Mouse (Mus musculus) stomach, embryonic 14.5 days (tissue): ENCODE data around the gene L3mbtl1. TPM values are rescaled to one million over a fixed set of nuclear protein-coding genes. Genes with fewer than 3 reads are reported as not detected.

Source experiments
- ATAC-seq: fragments of 200-750 bp; cut with Nextera tagmentation; 2 replicates; pipeline ENCODE4 v1.8.0; 2017; ENCODE audit warnings: low read depth, moderate TSS enrichment; ENCODE audit not compliant: insufficient number of reproducible peaks, insufficient read depth, low FRiP score
- H3K27ac ChIP-seq: fragments of 300-500 bp; sonication (generic); 2 replicates; pipeline ENCODE4 v1.5.1; 2014; ENCODE audit warnings: mild to moderate bottlenecking, low read length, moderate library complexity, mixed read lengths
- H3K27me3 ChIP-seq: fragments of 300-500 bp; sonication (generic); 2 replicates; pipeline ENCODE4 v1.6.1; 2014; ENCODE audit warnings: low read length, control low read depth, mixed read lengths; ENCODE audit not compliant: control insufficient read depth, insufficient read depth
- H3K36me3 ChIP-seq: fragments of 300-500 bp; sonication (generic); 2 replicates; pipeline ENCODE4 v1.6.1; 2014; ENCODE audit warnings: mild to moderate bottlenecking, control low read depth, low read length, moderate library complexity, mixed read lengths; ENCODE audit not compliant: control insufficient read depth, insufficient read depth
- H3K4me1 ChIP-seq: fragments of 300-500 bp; sonication (generic); 2 replicates; pipeline ENCODE4 v1.6.1; 2014; ENCODE audit warnings: low read length, control low read depth, mixed read lengths; ENCODE audit not compliant: control insufficient read depth, insufficient read depth
- H3K4me2 ChIP-seq: fragments of 300-500 bp; sonication (generic); replicated peaks from 2 replicates; pipeline ENCODE4 v1.6.1; 2014; ENCODE audit warnings: low read depth, low read length, control low read depth
- H3K4me3 ChIP-seq: fragments of 300-500 bp; sonication (generic); 2 replicates; pipeline ENCODE4 v1.5.1; 2014; ENCODE audit warnings: low read depth, low read length, control low read depth
- H3K9ac ChIP-seq: fragments of 300-500 bp; sonication (generic); replicated peaks from 2 replicates; pipeline ENCODE4 v1.6.1; 2014; ENCODE audit warnings: low read depth, mild to moderate bottlenecking, control low read depth, low read length, moderate library complexity, mixed read lengths
- H3K9me3 ChIP-seq: fragments of 300-500 bp; sonication (generic); 2 replicates; pipeline ENCODE4 v1.6.1; 2016; ENCODE audit warnings: low read depth, low read length, control low read depth; ENCODE audit not compliant: control insufficient read depth
- WGBS: fragments of 180-500 bp; shearing (Covaris S2); extraction: QIAGEN DNeasy Blood & Tissue Kit; methylation state at CpG from one replicate; pipeline ENCODE4 v1.1.7; 2014; 5-methylcytosine and 5-hydroxymethylcytosine counted together
- polyA plus RNA-seq: library from polyadenylated mRNA; unstranded; fragments of >200 nt; fragmentation: Nextera tagmentation; extraction: Ambion mirVana; gene quantifications from 2 replicates; pipeline ENCODE4 v1.2.1, GENCODE M21; 2014

The L3mbtl1 gene
- polyA plus RNA-seq, 1 experiment from 2014 or later, result 0.30 TPM

DNA sequence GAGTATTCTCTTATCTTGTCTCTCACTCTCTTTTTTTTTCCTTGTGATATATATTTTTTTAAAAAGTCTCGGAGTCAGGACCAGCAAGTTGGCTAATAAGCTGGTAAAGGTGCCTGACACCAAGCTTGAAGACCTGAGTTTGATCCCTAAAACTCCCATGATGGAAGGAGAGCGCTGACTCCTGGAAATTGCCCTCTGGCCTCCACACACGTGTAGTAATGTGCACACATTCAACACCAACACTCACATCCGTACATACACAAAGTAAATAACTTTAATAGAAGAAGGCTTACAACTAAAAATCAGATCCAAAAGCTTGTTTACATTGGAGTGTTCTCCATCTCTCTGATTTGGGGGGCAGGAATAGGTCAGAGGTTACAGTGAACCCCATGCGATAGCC lies 29.9 kb downstream of the L3mbtl1 start:
- Histone ChIP-seq H3K4me1 (peaks cover 8% of the 10 kb centered on the region; the same call in 1 of the 2 replicates), H3K9me3 (no peaks in the 10 kb centered on the region), H3K27ac (no peak overlapping the region), H3K9ac (no peak overlapping the region), H3K27me3 (no peaks in the 10 kb centered on the region), H3K36me3 (no peaks in the 10 kb centered on the region), H3K4me3 (no peak overlapping the region), H3K4me2 (no peak overlapping the region)
- no peak for ATAC-seq
- 52% methylated on average over 5 of the region's 5 CpGs for WGBS

- Histone ChIP-seq H3K4me1 (peaks cover 8% of the 10 kb centered on the region; the same call in 1 of the 2 replicates), H3K36me3 (no peaks in the 10 kb centered on the region), H3K4me2 (no peak overlapping the region), H3K9ac (no peak overlapping the region), H3K4me3 (no peak overlapping the region), H3K27me3 (no peaks in the 10 kb centered on the region), H3K9me3 (no peaks in the 10 kb centered on the region), H3K27ac (no peak overlapping the region)
- peak; percentile 61; the same call in 1 of the 2 replicates for ATAC-seq
- WGBS, result 8% methylated on average over 11 of the region's 11 CpGs
Observed at GRCm38 (mm10) chr2:162973637-162974036, 30.4 kb downstream of the L3mbtl1 start.

- Histone ChIP-seq H3K4me3 (no peak overlapping the region), H3K9ac (no peak overlapping the region), H3K27ac (no peak overlapping the region), H3K9me3 (no peaks in the 10 kb centered on the region), H3K4me1 (peaks cover 8% of the 10 kb centered on the region; the same call in 1 of the 2 replicates), H3K27me3 (no peaks in the 10 kb centered on the region), H3K4me2 (no peak overlapping the region), H3K36me3 (no peaks in the 10 kb centered on the region)
- no peak; the same call in 1 of the 2 replicates for ATAC-seq
- 68% methylated on average over 11 of the region's 11 CpGs for WGBS
Observed at GRCm38 (mm10) chr2:162975157-162975775, 32.0 kb downstream of the L3mbtl1 start.

DNA sequence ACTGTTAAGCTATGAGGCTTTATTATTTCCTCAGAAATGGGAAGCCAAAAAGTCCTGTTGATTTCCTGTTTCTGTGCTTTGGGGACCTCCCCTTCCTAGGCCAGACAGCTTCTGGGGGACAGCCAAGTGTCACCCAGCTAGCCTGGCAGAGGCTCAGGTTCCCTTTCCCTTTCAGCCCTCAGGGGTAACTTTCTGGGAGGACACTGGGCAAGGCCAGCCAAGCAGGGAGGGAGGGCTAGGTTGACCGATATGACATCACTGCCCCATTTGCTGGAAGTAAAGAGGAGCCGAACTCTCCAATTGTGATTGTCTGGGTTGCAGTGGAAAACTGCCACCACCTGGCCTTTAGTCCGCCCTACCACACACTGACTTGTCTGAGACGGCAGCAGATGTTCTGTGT lies 32.7 kb downstream of the L3mbtl1 start:
- Histone ChIP-seq H3K4me2 (no peak overlapping the region), H3K4me1 (peaks cover 8% of the 10 kb centered on the region; the same call in 1 of the 2 replicates), H3K27me3 (no peaks in the 10 kb centered on the region), H3K9me3 (no peaks in the 10 kb centered on the region), H3K36me3 (no peaks in the 10 kb centered on the region), H3K4me3 (no peak overlapping the region), H3K9ac (no peak overlapping the region), H3K27ac (no peak overlapping the region)
- no peak for ATAC-seq
- 62% methylated on average over 4 of the region's 4 CpGs for WGBS

GRCm38 (mm10) chr2:162984381-162984780 lies 41.1 kb downstream of the L3mbtl1 start:
- WGBS, result 80% methylated on average over 6 of the region's 6 CpGs

DNA sequence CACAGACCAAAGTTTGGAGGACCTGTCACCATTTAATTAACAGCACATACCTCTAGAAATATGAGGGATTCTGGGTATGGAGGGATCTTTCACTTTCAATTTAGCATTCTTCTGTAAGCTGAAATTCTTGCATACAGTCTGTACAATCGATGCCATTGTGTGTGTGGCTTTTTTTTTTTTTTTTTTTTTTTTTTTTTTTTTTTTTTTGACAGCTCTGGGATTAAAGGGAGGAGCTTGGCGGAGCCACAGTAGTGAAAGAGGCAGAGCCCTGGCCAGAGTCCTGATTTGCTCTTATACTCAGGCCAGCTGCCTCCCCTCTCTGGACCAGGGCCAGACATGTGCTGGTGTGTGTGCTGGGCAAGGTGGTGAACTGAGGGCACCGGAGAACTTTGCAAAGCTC lies 42.7 kb downstream of the L3mbtl1 start:
- Histone ChIP-seq H3K4me1 (no peaks in the 10 kb centered on the region), H3K27me3 (no peaks in the 10 kb centered on the region), H3K4me2 (no peak overlapping the region), H3K27ac (no peak overlapping the region), H3K36me3 (no peaks in the 10 kb centered on the region), H3K9me3 (no peaks in the 10 kb centered on the region), H3K9ac (no peak overlapping the region), H3K4me3 (no peak overlapping the region)
- ATAC-seq, result no peak
- 60% methylated on average over 3 of the region's 3 CpGs for WGBS

More at GRCm38 (mm10) chr2:162984381-162984780, 41.1 kb downstream of the L3mbtl1 start:
- ATAC-seq, result no peak
- Histone ChIP-seq H3K9ac (no peak overlapping the region), H3K9me3 (no peaks in the 10 kb centered on the region), H3K27me3 (no peaks in the 10 kb centered on the region), H3K4me3 (no peak overlapping the region), H3K27ac (no peak overlapping the region), H3K4me2 (no peak overlapping the region), H3K4me1 (no peaks in the 10 kb centered on the region), H3K36me3 (no peaks in the 10 kb centered on the region)

DNA sequence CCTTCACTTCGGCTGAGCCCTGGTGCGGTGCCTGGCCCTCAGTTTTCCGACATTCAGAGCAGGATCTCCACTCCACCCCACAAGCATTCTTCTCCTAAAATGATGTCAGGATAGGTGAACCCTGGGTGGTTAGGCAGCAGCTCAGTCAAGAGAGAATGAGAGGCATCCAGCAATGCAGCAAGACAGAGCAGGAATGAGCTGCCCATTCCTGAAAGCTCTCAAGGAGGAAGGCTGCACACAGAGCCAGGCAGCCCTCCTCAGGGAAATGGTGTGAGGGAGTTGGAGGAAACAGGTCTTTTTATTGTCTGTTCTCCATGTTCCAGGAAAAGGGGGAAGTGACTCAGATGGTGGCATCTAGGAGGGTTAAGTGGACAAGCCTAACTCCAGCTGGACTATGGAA lies 43.5 kb downstream of the L3mbtl1 start:
- H3K36me3 ChIP-seq, result no peaks in the 10 kb centered on the region
- H3K27ac ChIP-seq, result no peak overlapping the region
- no peak for ATAC-seq
- no peak overlapping the region for H3K4me3 ChIP-seq
- H3K4me1 ChIP-seq, result no peaks in the 10 kb centered on the region
- no peaks in the 10 kb centered on the region for H3K27me3 ChIP-seq
- no peak overlapping the region for H3K9ac ChIP-seq
- no peaks in the 10 kb centered on the region for H3K9me3 ChIP-seq
- 55% methylated on average over 3 of the region's 3 CpGs for WGBS
- H3K4me2 ChIP-seq, result no peak overlapping the region

DNA sequence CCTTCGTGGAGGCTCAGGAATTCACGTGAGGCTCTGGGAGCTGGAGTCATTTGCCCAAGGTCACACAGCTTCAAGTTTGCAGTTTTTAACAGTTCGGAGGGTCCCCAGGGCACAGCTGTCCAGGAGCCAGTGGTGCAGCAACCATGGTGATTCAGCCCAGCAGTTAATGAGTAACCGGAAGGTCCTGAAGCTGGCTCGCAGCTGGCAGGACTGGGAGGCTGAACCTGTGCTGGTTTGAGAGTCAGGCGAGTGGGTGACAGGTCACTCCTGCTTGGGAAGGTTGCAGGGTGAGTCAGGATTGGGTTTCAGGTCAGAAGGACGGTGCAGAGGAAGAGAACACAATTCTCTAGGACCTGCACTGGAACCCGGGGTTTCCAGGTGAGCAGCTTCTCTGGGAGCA lies 43.9 kb downstream of the L3mbtl1 start, which contains the start of gene Sgk2:
TSS of gene Sgk2 (plus strand) at position 113 of the 400 bp plus-strand sequence.
- 45% methylated on average over 8 of the region's 8 CpGs for WGBS
- H3K27ac ChIP-seq, result no peak within 1 kb of the TSS
- no peaks in the 10 kb centered on the region for H3K27me3 ChIP-seq
- H3K4me2 ChIP-seq, result no peak within 1 kb of the TSS
- H3K4me1 ChIP-seq, result no peaks in the 10 kb centered on the region
- no peak within 1 kb of the TSS for H3K9ac ChIP-seq
- no peaks in the 10 kb centered on the region for H3K36me3 ChIP-seq
- no peaks in the 10 kb centered on the region for H3K9me3 ChIP-seq
- H3K4me3 ChIP-seq, result no peak within 1 kb of the TSS
- ATAC-seq, result peak; percentile 77; the same call in 1 of the 2 replicates

GRCm38 (mm10) chr2:162988235-162988634 lies 45.0 kb downstream of the L3mbtl1 start:
- no peaks in the 10 kb centered on the region for H3K9me3 ChIP-seq
- H3K27ac ChIP-seq, result no peak overlapping the region
- no peaks in the 10 kb centered on the region for H3K4me1 ChIP-seq
- H3K27me3 ChIP-seq, result no peaks in the 10 kb centered on the region
- ATAC-seq, result no peak
- H3K4me3 ChIP-seq, result no peak overlapping the region
- no peak overlapping the region for H3K4me2 ChIP-seq
- H3K36me3 ChIP-seq, result no peaks in the 10 kb centered on the region
- WGBS, result 91% methylated on average over 4 of the region's 4 CpGs
- no peak overlapping the region for H3K9ac ChIP-seq
